Mouse (Mus musculus) intestine, embryonic 15.5 days (tissue): ENCODE data around the gene Ctso. TPM values are rescaled to one million over a fixed set of nuclear protein-coding genes. Genes with fewer than 3 reads are reported as not detected.
A peak's percentile ranks its signal among the peaks of the same experiment; 100 is the strongest.

Source experiments
- ATAC-seq: fragments of 200-750 bp; cut with Nextera tagmentation; 2 replicates; pipeline ENCODE4 v1.8.0; 2017; ENCODE audit warnings: moderate TSS enrichment, moderate library complexity
- H3K27ac ChIP-seq: fragments of 300-500 bp; sonication (generic); 2 replicates; pipeline ENCODE4 v1.5.1; 2015; ENCODE audit warnings: mild to moderate bottlenecking, inconsistent platforms
- H3K27me3 ChIP-seq: fragments of 300-500 bp; sonication (generic); replicated peaks from 2 replicates; pipeline ENCODE4 v1.6.1; 2015; ENCODE audit warnings: inconsistent platforms
- H3K36me3 ChIP-seq: fragments of 300-500 bp; sonication (generic); 2 replicates; pipeline ENCODE4 v1.6.1; 2015; ENCODE audit warnings: inconsistent platforms
- H3K4me1 ChIP-seq: fragments of 300-500 bp; sonication (generic); replicated peaks from 2 replicates; pipeline ENCODE4 v1.6.1; 2015; ENCODE audit warnings: inconsistent platforms
- H3K4me2 ChIP-seq: fragments of 300-500 bp; sonication (generic); replicated peaks from 2 replicates; pipeline ENCODE4 v1.6.1; 2015; ENCODE audit warnings: mild to moderate bottlenecking, inconsistent platforms
- H3K4me3 ChIP-seq: fragments of 300-500 bp; sonication (generic); replicated peaks from 2 replicates; pipeline ENCODE4 v1.5.1; 2015; ENCODE audit warnings: inconsistent platforms
- H3K9ac ChIP-seq: fragments of 300-500 bp; sonication (generic); 2 replicates; pipeline ENCODE4 v1.6.1; 2015; ENCODE audit warnings: inconsistent platforms
- H3K9me3 ChIP-seq: fragments of 300-500 bp; sonication (generic); 2 replicates; pipeline ENCODE4 v1.6.1; 2016; ENCODE audit warnings: inconsistent platforms
- WGBS: fragments of 180-500 bp; shearing (Covaris S2); methylation state at CpG from one replicate; pipeline ENCODE4 v1.1.7; 2015; 5-methylcytosine and 5-hydroxymethylcytosine counted together
- polyA plus RNA-seq: library from polyadenylated mRNA; unstranded; fragments of >200 nt; fragmentation: Nextera tagmentation; extraction: Ambion mirVana; gene quantifications from 2 replicates; pipeline ENCODE4 v1.2.1, GENCODE M21; 2015

The Ctso gene
- polyA plus RNA-seq, 1 experiment from 2014 or later = 19.2 TPM

- H3K9ac ChIP-seq = no peak overlapping the region
- no peaks in the 10 kb centered on the region for H3K4me1 ChIP-seq
- no peak for ATAC-seq
- WGBS = 73% methylated on average over 3 of the region's 3 CpGs
- no peak overlapping the region for H3K27ac ChIP-seq
- H3K27me3 ChIP-seq = no peaks in the 10 kb centered on the region
- H3K4me2 ChIP-seq = no peak overlapping the region
- H3K4me3 ChIP-seq = no peak overlapping the region
- no peaks in the 10 kb centered on the region for H3K9me3 ChIP-seq
- no peaks in the 10 kb centered on the region for H3K36me3 ChIP-seq
Observed at GRCm38 (mm10) chr3:81964596-81964995, 32.2 kb downstream of the Ctso start.

DNA sequence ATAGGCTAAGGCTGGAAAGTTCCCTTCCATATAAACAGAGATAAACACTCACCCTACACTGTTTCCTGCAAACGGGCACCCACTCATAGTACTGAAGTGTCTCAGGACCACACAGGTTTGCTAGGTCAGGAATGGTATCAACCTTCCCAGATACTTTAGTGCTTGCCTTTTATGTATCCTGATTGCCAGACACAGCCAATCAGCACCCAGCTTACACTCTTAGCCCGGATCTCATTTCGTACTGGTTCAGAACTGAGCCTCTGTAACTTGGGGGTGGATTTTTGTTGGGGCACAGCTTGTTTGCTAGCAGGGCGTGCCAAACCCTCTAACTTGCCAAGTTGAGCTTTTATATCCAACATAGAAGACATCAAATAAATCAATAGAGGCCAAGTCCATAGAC lies 43.2 kb downstream of the Ctso start:
- no peak for ATAC-seq
- 46% methylated on average over 4 of the region's 4 CpGs for WGBS

GRCm38 (mm10) chr3:81976102-81976501 lies 43.7 kb downstream of the Ctso start, which contains the start of gene Tdo2:
Gene Tdo2 (minus strand): TSS chr3:81976202.
- H3K4me1 ChIP-seq = 0 out of 2 replicates have a peak, but pooled peaks cover 2% of the 10 kb centered on the region
- ATAC-seq = no peak
- H3K4me3 ChIP-seq = no peak within 1 kb of the TSS
- no peaks in the 10 kb centered on the region for H3K36me3 ChIP-seq
- no peak within 1 kb of the TSS for H3K27ac ChIP-seq
- no peaks in the 10 kb centered on the region for H3K27me3 ChIP-seq
- no peaks in the 10 kb centered on the region for H3K9me3 ChIP-seq
- H3K9ac ChIP-seq = no peak within 1 kb of the TSS
- H3K4me2 ChIP-seq = no peak within 1 kb of the TSS

More for the DNA sequence above, 43.2 kb downstream of the Ctso start:
- no peaks in the 10 kb centered on the region for H3K9me3 ChIP-seq
- no peaks in the 10 kb centered on the region for H3K36me3 ChIP-seq
- no peak overlapping the region for H3K27ac ChIP-seq
- H3K4me1 ChIP-seq = 0 out of 2 replicates have a peak, but pooled peaks cover 2% of the 10 kb centered on the region
- H3K4me3 ChIP-seq = no peak overlapping the region
- H3K27me3 ChIP-seq = no peaks in the 10 kb centered on the region
- H3K4me2 ChIP-seq = no peak overlapping the region
- H3K9ac ChIP-seq = no peak overlapping the region

GRCm38 (mm10) chr3:81981576-81981975 lies 49.2 kb downstream of the Ctso start:
- no peak overlapping the region for H3K9ac ChIP-seq
- H3K27me3 ChIP-seq = no peaks in the 10 kb centered on the region
- H3K9me3 ChIP-seq = no peaks in the 10 kb centered on the region
- no peak overlapping the region for H3K4me3 ChIP-seq
- H3K27ac ChIP-seq = no peak overlapping the region
- H3K4me2 ChIP-seq = no peak overlapping the region
- no peaks in the 10 kb centered on the region for H3K36me3 ChIP-seq
- ATAC-seq = no peak
- WGBS = 83% methylated on average over 5 of the region's 5 CpGs
- H3K4me1 ChIP-seq = no peaks in the 10 kb centered on the region

DNA sequence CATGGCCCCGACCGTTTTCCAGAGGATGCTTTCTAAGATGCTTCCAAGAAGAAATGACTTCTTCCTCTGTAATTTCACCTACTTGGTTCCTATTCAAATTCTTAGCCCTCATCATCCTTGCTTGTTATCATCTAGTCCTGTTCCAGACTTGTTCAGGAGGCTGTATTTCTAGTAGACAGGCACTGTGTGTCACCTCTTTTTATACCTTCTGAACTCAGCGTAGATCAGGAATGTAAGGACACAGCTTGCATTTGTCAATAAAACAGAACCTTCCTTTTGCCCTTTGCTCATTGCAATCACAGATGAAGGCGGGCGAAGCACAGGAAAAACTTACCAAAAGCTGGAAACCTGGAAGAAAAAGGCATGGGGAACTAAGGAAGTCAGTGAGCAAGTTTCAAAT lies 49.6 kb downstream of the Ctso start, which contains the start of gene Asic5:
Gene Asic5, plus strand, starts transcription at position 301 of the 400 bp plus-strand sequence.
- H3K4me2 ChIP-seq = no peak within 1 kb of the TSS
- H3K9ac ChIP-seq = no peak within 1 kb of the TSS
- no peak within 1 kb of the TSS for H3K4me3 ChIP-seq
- H3K27me3 ChIP-seq = no peaks in the 10 kb centered on the region
- H3K9me3 ChIP-seq = no peaks in the 10 kb centered on the region
- H3K4me1 ChIP-seq = no peaks in the 10 kb centered on the region
- 72% methylated on average over 5 of the region's 5 CpGs for WGBS
- no peak for ATAC-seq
- H3K27ac ChIP-seq = no peak within 1 kb of the TSS
- H3K36me3 ChIP-seq = no peaks in the 10 kb centered on the region

DNA sequence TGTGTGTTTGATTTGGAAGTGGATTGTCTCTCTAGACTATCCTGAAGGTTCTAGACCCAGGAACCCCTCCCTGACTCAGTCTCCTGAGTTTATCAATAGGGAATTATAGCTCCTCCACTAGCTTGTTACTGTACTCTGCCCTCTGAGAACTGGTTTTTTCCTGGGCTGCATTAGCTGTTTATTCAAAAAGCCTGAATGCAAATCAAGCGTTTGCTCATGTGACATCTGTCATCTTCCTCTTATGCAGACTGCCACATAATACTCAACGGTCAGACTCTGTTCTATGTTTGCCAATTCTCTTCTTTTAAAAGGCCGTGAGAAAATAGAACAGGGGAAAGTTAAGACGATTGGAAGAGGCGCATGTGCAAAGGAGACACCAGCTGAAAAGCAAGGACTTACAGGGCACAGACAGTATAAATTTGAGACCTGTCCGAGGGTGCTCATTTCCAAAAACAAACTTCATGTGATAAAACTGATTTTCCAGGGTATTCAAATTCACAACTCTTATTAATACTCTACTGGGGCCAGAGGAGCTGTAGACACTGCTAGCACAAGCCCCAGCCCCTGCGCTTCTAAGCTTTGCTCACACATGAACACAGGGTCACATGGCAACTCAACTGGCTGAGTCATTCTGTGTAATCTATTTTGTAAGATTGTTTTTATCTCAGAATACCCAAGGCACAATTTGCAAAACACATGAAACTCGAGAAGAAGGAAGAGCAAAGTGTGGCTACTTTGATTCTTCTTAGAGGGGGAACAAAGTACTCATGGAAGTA lies 50.9 kb downstream of the Ctso start:
- no peak overlapping the region for H3K9ac ChIP-seq
- no peaks in the 10 kb centered on the region for H3K36me3 ChIP-seq
- no peaks in the 10 kb centered on the region for H3K27me3 ChIP-seq
- WGBS = 68% methylated on average over 8 of the region's 8 CpGs
- no peak overlapping the region for H3K27ac ChIP-seq
- no peaks in the 10 kb centered on the region for H3K4me1 ChIP-seq
- no peaks in the 10 kb centered on the region for H3K9me3 ChIP-seq
- ATAC-seq = 0 out of 2 replicates have a peak, but pooled peaks have one; percentile 63
- no peak overlapping the region for H3K4me3 ChIP-seq
- H3K4me2 ChIP-seq = no peak overlapping the region

DNA sequence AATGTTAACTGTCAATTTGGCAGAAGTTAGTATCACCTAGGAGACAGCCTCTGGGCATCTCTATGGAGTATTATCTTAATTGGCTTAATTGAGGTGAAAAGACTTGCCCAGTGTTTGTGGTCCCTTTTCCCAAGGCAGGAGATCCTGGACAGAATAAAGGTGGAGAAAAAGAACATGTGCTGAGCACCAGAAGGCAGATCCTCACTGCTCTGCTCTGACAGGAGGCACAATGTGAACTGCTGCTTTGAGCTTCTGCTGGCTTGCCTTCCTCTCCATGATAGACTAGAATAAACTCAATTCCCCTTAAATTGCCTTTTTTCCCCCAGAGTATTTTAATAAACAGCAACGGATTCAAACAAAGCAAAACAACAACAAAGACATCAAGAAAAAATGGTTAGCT lies 52.7 kb downstream of the Ctso start:
- Histone ChIP-seq H3K4me1 (no peaks in the 10 kb centered on the region), H3K4me3 (no peak overlapping the region)
- 64% methylated on average over 1 of the region's 1 CpGs for WGBS

GRCm38 (mm10) chr3:81986103-81986502 lies 53.7 kb downstream of the Ctso start:
- no peak overlapping the region for H3K4me2 ChIP-seq
- H3K36me3 ChIP-seq = no peaks in the 10 kb centered on the region
- no peak overlapping the region for H3K4me3 ChIP-seq
- no peaks in the 10 kb centered on the region for H3K9me3 ChIP-seq
- ATAC-seq = no peak
- no peak overlapping the region for H3K9ac ChIP-seq
- no peaks in the 10 kb centered on the region for H3K4me1 ChIP-seq
- H3K27me3 ChIP-seq = no peaks in the 10 kb centered on the region
- no peak overlapping the region for H3K27ac ChIP-seq
- 72% methylated on average over 2 of the region's 2 CpGs for WGBS

More for the DNA sequence above, 52.7 kb downstream of the Ctso start:
- Histone ChIP-seq H3K27ac (no peak overlapping the region), H3K4me2 (no peak overlapping the region), H3K27me3 (no peaks in the 10 kb centered on the region), H3K9ac (no peak overlapping the region), H3K36me3 (no peaks in the 10 kb centered on the region), H3K9me3 (no peaks in the 10 kb centered on the region)
- no peak for ATAC-seq

DNA sequence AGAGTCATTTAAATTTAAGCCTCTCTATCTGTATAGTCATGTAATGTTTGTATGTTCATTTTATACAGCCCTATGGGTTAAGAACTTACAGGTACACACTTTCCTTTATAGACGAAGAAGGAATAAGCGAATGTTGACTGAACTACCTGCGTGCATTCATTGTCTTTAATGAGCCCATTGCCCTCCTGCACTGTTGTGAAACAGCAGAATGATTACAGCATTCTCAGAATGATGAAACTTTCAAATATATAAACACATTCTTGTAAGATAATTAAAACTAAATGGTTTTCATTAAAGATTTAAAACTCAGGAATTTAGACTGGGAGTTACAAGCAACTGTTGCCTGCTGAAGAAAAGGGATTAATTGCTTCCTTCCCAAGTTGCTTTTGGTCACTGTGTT lies 55.2 kb downstream of the Ctso start:
- Histone ChIP-seq H3K27ac (no peak overlapping the region), H3K4me1 (no peaks in the 10 kb centered on the region), H3K9ac (no peak overlapping the region), H3K4me2 (no peak overlapping the region), H3K27me3 (no peaks in the 10 kb centered on the region), H3K4me3 (no peak overlapping the region), H3K9me3 (no peaks in the 10 kb centered on the region), H3K36me3 (no peaks in the 10 kb centered on the region)
- ATAC-seq = no peak
- WGBS = 87% methylated on average over 3 of the region's 3 CpGs

GRCm38 (mm10) chr3:81989692-81990141 lies 57.3 kb downstream of the Ctso start:
- ATAC-seq = no peak
- Histone ChIP-seq H3K4me3 (no peak overlapping the region), H3K27me3 (no peaks in the 10 kb centered on the region), H3K4me1 (no peaks in the 10 kb centered on the region), H3K9ac (no peak overlapping the region), H3K27ac (no peak overlapping the region), H3K36me3 (no peaks in the 10 kb centered on the region), H3K4me2 (no peak overlapping the region), H3K9me3 (no peaks in the 10 kb centered on the region)
- WGBS = 19% methylated on average over 2 of the region's 2 CpGs

DNA sequence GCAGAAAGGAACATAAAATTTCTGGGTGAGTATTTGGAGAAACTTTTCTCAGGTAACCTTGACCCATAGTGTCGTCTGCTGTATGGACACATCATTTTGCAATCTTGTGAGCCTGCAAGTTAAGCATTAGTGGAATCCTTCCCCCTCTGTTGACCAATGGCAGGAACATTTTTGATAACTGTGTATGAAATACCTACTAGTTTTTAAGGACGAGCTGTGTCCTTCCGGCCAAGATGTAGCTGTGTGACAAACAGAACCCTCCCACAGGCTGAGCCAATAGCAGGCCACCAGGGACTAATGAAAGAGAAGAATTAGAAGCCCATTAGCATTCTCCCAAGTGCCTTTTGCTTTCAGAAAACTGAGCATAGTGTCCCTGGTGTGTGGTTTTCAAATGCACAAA lies 58.1 kb downstream of the Ctso start:
- Histone ChIP-seq H3K9ac (no peak overlapping the region), H3K4me2 (no peak overlapping the region), H3K36me3 (no peaks in the 10 kb centered on the region), H3K4me3 (no peak overlapping the region), H3K4me1 (no peaks in the 10 kb centered on the region), H3K27ac (no peak overlapping the region), H3K27me3 (no peaks in the 10 kb centered on the region), H3K9me3 (no peaks in the 10 kb centered on the region)
- ATAC-seq = no peak
- 71% methylated on average over 3 of the region's 3 CpGs for WGBS

GRCm38 (mm10) chr3:81995371-81995770 lies 63.0 kb downstream of the Ctso start:
- Histone ChIP-seq H3K4me3 (no peak overlapping the region), H3K9ac (no peak overlapping the region), H3K9me3 (no peaks in the 10 kb centered on the region), H3K4me1 (no peaks in the 10 kb centered on the region), H3K27ac (no peak overlapping the region), H3K27me3 (no peaks in the 10 kb centered on the region), H3K4me2 (no peak overlapping the region), H3K36me3 (no peaks in the 10 kb centered on the region)
- 43% methylated on average over 4 of the region's 4 CpGs for WGBS
- ATAC-seq = no peak

GRCm38 (mm10) chr3:81995988-81996387 lies 63.6 kb downstream of the Ctso start:
- Histone ChIP-seq H3K36me3 (no peaks in the 10 kb centered on the region), H3K4me1 (no peaks in the 10 kb centered on the region), H3K4me2 (no peak overlapping the region), H3K27ac (no peak overlapping the region), H3K9me3 (no peaks in the 10 kb centered on the region), H3K4me3 (no peak overlapping the region), H3K27me3 (no peaks in the 10 kb centered on the region), H3K9ac (no peak overlapping the region)
- WGBS = 0% methylated on average over 1 of the region's 1 CpGs
- ATAC-seq = no peak
